Mouse (Mus musculus) left cerebral cortex, adult 6 months (tissue): ENCODE data around the gene Olfr1382. TPM values are rescaled to one million over a fixed set of nuclear protein-coding genes. Genes with fewer than 3 reads are reported as not detected.

Experiments
- long read RNA-seq, 2 experiments: library from polyadenylated mRNA; unstranded; transcript quantifications; one replicate each; pipeline ENCODE4 v2.0.0; 2019 to 2020
- polyA plus RNA-seq: library from polyadenylated mRNA; unstranded; fragments of <200 nt; fragmentation: Nextera tagmentation; gene quantifications from 2 replicates; pipeline ENCODE4 v1.2.3, GENCODE M21; 2021

Olfr1382 gene
- polyA plus RNA-seq = not detected in 2 replicates
- long read RNA-seq, experiment 1 = 0 reads
- long read RNA-seq, experiment 2 = 0 reads

GRCm38 (mm10) chr11:49527947-49528346 lies at the start of gene Olfr1382:
Gene Olfr1382 (plus strand): TSS chr11:49528247.

GRCm38 (mm10) chr11:49488770-49489169 lies 39.3 kb upstream of the Olfr1382 start, which contains the start of gene Olfr1385:
Gene Olfr1385 (plus strand): TSS chr11:49489070.

DNA sequence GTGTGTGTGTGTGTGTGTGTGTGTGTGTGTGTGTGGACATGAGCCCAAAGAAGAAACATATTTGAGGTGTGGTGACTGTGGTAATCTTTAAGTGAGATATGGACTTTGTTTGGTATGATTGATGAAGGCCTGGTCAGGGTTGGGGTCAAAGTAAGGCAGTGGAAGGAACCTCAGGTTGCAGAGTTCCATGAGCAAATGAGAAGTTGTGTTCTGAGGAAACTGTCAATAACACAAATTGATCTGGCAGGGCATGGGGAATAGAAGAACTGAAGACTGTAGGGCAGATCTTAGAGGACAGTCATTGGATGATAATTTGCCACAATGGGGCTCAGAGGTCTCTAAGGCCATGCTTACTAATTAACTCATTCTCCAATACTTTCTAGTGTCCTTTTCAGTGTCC lies 8.7 kb upstream of the Olfr1382 start, which contains the start of gene Olfr1383:
Gene Olfr1383 (plus strand): TSS at position 301 of the 400 bp plus-strand sequence.

DNA sequence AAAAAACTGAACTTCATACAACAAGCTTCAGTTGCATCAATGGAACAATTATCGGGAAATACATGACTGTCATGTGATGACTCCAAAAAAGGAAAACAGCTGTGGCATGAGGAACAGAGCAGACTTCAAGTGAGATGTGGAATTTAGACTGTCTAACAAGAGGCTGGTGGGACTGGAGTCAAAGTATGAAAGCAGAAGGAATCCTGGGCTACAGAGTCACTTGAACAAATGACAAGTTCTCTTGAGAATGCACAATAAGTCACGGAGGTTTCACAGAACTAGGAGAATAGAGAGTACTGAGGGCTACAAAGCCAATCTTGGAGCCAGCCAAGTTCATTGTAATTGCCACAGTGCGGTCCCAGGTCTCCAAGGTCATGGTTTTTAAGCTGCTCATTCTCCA lies 15.1 kb downstream of the Olfr1382 start, which contains the start of gene Olfr1381:
Gene Olfr1381 (plus strand): TSS at position 301 of the 400 bp plus-strand sequence.

GRCm38 (mm10) chr11:49556578-49556977 lies 28.5 kb downstream of the Olfr1382 start, which contains the start of gene Olfr1380:
Gene Olfr1380 (plus strand): TSS chr11:49556878.

Other genes starting within 250 kb of the Olfr1382 start
- gene Olfr1393, start 249.9 kb upstream of the Olfr1382 start, polyA plus RNA-seq = 0.11 and 0.13 TPM in 2 replicates
- gene Olfr1392, start 243.0 kb upstream of the Olfr1382 start, polyA plus RNA-seq = not detected in 2 replicates
- gene Olfr10, start 223.5 kb upstream of the Olfr1382 start, polyA plus RNA-seq = not detected in 2 replicates
- not detected in 2 replicates for gene Olfr1391, start 205.5 kb upstream of the Olfr1382 start, polyA plus RNA-seq
- not detected in 2 replicates for gene Olfr1390, start 193.1 kb upstream of the Olfr1382 start, polyA plus RNA-seq
- gene Olfr1389, start 105.2 kb upstream of the Olfr1382 start, polyA plus RNA-seq = not detected in 2 replicates
- gene Olfr1388, start 91.6 kb upstream of the Olfr1382 start, polyA plus RNA-seq = not detected in 2 replicates
- gene Olfr1387, start 72.9 kb upstream of the Olfr1382 start, polyA plus RNA-seq = not detected in 2 replicates
- not detected in 2 replicates for gene Olfr1386, start 63.2 kb upstream of the Olfr1382 start, polyA plus RNA-seq
- gene Olfr1385, start 39.2 kb upstream of the Olfr1382 start, polyA plus RNA-seq = not detected in 2 replicates
- not detected in 2 replicates for gene Olfr1384, start 21.5 kb upstream of the Olfr1382 start, polyA plus RNA-seq
- gene Olfr1383, start 8.6 kb upstream of the Olfr1382 start, polyA plus RNA-seq = not detected in 2 replicates
- not detected in 2 replicates for gene Olfr1381, start 15.2 kb downstream of the Olfr1382 start, polyA plus RNA-seq
- gene Olfr1380, start 28.6 kb downstream of the Olfr1382 start, polyA plus RNA-seq = not detected in 2 replicates
- gene Flt4, start 81.0 kb downstream of the Olfr1382 start, polyA plus RNA-seq = 0.40 and 0.74 TPM in 2 replicates
- gene Scgb3a1, start 135.4 kb downstream of the Olfr1382 start, polyA plus RNA-seq = 0.49 TPM in 1 of 2 replicates, not detected in the other
- 3.2 and 4.3 TPM in 2 replicates for gene Cnot6, start 184.5 kb downstream of the Olfr1382 start, polyA plus RNA-seq